Comparison of ENCODE assay signal across 9 mouse cellular contexts in the genomic region with DNA sequence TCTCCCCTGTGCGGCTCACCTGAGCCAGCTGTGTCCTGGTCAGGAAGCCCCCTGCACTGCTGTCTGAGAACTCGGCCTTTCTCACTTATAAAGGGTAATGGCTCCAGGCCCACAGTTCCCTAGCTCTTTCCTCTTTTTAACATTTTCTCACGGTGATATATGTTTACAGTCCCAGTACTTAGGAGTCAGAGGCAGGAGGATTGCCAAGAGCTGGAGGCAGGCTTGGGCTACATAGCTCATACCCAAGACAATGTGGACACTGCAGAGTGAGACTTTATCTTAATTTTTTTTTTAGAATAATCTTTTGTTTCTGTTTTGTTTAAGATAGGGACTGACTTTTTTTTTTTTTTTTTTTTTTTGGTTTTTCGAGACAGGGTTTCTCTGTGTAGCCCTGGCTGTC. TPM values are rescaled to one million over a fixed set of nuclear protein-coding genes. Genes with fewer than 3 reads are reported as not detected.
DNase-seq lines count a peak whose midpoint lies in the region; ATAC-seq and TF ChIP-seq lines count a peak whose summit lies in the region.
"Had no signal": no experiment of that assay in that cellular context is flagged by ENCODE, and none has a peak within 500 bp of the region (broad histone marks: within the 10 kb centered on the region; RNA-seq: fewer than 3 reads in every experiment).

No protein-coding gene starts in this region.

- no peak for DNase-seq in lung, embryonic 14.5 days
- DNase-seq in lung, postnatal 14 days = no peak
- no peak for DNase-seq in forebrain, embryonic 10.5 days (ENCODE audit: extremely low spot score, low spot score)
- no peak for DNase-seq in gastrocnemius, adult 18-20 months (ENCODE audit: low spot score)
- DNase-seq in cerebellum, adult 2 months = no peak

- no peak overlapping the region for H3K4me3 ChIP-seq in lung, embryonic 14.5 days (ENCODE audit: low read depth, low read length)
- H3K4me3 ChIP-seq in forebrain, embryonic 10.5 days = no peak overlapping the region; the same call in 1 of the 2 replicates
- no peak overlapping the region for H3K4me3 ChIP-seq in intestine, postnatal 0 days (ENCODE audit: low read depth, low read length)
- no peak overlapping the region for H3K4me3 ChIP-seq in olfactory bulb, adult 2 months (ENCODE audit: insufficient read depth, low read depth, low read length)
- no peak overlapping the region for H3K4me3 ChIP-seq in cerebellum, adult 2 months (replicated peaks; ENCODE audit: insufficient read depth, low read depth, low read length)

- no peaks in the 10 kb centered on the region for H3K9me3 ChIP-seq in lung, embryonic 14.5 days (ENCODE audit: low read depth, low read length)
- no peaks in the 10 kb centered on the region for H3K9me3 ChIP-seq in forebrain, embryonic 10.5 days
- no peaks in the 10 kb centered on the region for H3K9me3 ChIP-seq in intestine, postnatal 0 days (ENCODE audit: control insufficient read depth)

- peak overlapping the region; percentile 42; the same call in 1 of the 2 replicates for H3K9ac ChIP-seq in lung, embryonic 14.5 days
- peak overlapping the region; percentile 18; the same call in 1 of the 2 replicates for H3K9ac ChIP-seq in intestine, postnatal 0 days (ENCODE audit: low read depth, low read length)

- H3K4me1 ChIP-seq in lung, embryonic 14.5 days (ENCODE audit: insufficient read depth) = peaks cover 42% of the 10 kb centered on the region
- peaks cover 68% of the 10 kb centered on the region for H3K4me1 ChIP-seq in forebrain, embryonic 10.5 days
- peaks cover 36% of the 10 kb centered on the region for H3K4me1 ChIP-seq in intestine, postnatal 0 days (replicated peaks; ENCODE audit: control insufficient read depth, insufficient read depth, low read length)
- H3K4me1 ChIP-seq in olfactory bulb, adult 2 months (ENCODE audit: control insufficient read depth, insufficient read depth, low read length) = peaks cover 19% of the 10 kb centered on the region
- 0 out of 2 replicates have a peak, but pooled peaks cover 3% of the 10 kb centered on the region for H3K4me1 ChIP-seq in cerebellum, adult 2 months (ENCODE audit: control insufficient read depth, insufficient read depth, low read length)

- no peak for TF ChIP-seq POLR2A in olfactory bulb, adult 2 months (IDR thresholded peaks at IDR 0.05; ENCODE audit: insufficient read depth, low read depth, low read length)
- no peak for TF ChIP-seq POLR2A in cerebellum, adult 2 months (IDR thresholded peaks at IDR 0.05; ENCODE audit: borderline replicate concordance, insufficient read depth, low read length)

- TF ChIP-seq CTCF in lung, embryonic 14.5 days (IDR thresholded peaks at IDR 0.05; ENCODE audit: low read depth) = no peak
- TF ChIP-seq CTCF in intestine, postnatal 0 days (IDR thresholded peaks at IDR 0.05; ENCODE audit: low read depth) = no peak
- TF ChIP-seq CTCF in olfactory bulb, adult 2 months (IDR thresholded peaks at IDR 0.05; ENCODE audit: insufficient read depth, low read depth, low read length) = no peak
- TF ChIP-seq CTCF in cerebellum, adult 2 months (IDR thresholded peaks at IDR 0.05; ENCODE audit: borderline replicate concordance, insufficient read depth, low read depth, low read length) = no peak

- no peak for ATAC-seq in lung, embryonic 14.5 days (ENCODE audit: insufficient read depth)
- no peak for ATAC-seq in intestine, postnatal 0 days
- no peak for ATAC-seq in megakaryocyte, adult 5-6 weeks (ENCODE audit: poor library complexity, severe bottlenecking)

- H3K27ac ChIP-seq in lung, embryonic 14.5 days (ENCODE audit: low read depth) = peak overlapping the region; percentile 91
- H3K27ac ChIP-seq in forebrain, embryonic 10.5 days = peak overlapping the region; percentile 88
- H3K27ac ChIP-seq in intestine, postnatal 0 days (ENCODE audit: low read depth, low read length) = peak overlapping the region; percentile 74; the same call in 1 of the 2 replicates
- H3K27ac ChIP-seq in olfactory bulb, adult 2 months (ENCODE audit: insufficient read depth, low read depth, low read length) = peak overlapping the region; percentile 46; the same call in 1 of the 2 replicates
- no peak overlapping the region for H3K27ac ChIP-seq in cerebellum, adult 2 months (ENCODE audit: insufficient read depth, low read length)

- peak overlapping the region; percentile 32; the same call in 1 of the 2 replicates for H3K4me2 ChIP-seq in lung, embryonic 14.5 days
- H3K4me2 ChIP-seq in intestine, postnatal 0 days (replicated peaks; ENCODE audit: low read depth) = peak overlapping the region; percentile 38

- peaks cover 9% of the 10 kb centered on the region for H3K27me3 ChIP-seq in lung, embryonic 14.5 days (ENCODE audit: insufficient read depth, low read length)
- peaks cover 43% of the 10 kb centered on the region for H3K27me3 ChIP-seq in forebrain, embryonic 10.5 days (ENCODE audit: poor library complexity, severe bottlenecking)
- peaks cover 5% of the 10 kb centered on the region for H3K27me3 ChIP-seq in intestine, postnatal 0 days (replicated peaks; ENCODE audit: control insufficient read depth, insufficient read depth, low read length)
- H3K27me3 ChIP-seq in cerebellum, adult 2 months (ENCODE audit: control insufficient read depth, insufficient read depth, low read length) = peaks cover 2% of the 10 kb centered on the region; the same call in 1 of the 2 replicates

- 44% methylated on average over 3 of the region's 4 CpGs for WGBS in lung, embryonic 14.5 days
- WGBS in forebrain, embryonic 10.5 days = 63% methylated on average over 3 of the region's 4 CpGs
- WGBS in intestine, postnatal 0 days = 55% methylated on average over 3 of the region's 4 CpGs
- 42% methylated on average over 4 of the region's 4 CpGs for WGBS in olfactory bulb, adult 2 months
- 63% methylated on average over 3 of the region's 4 CpGs for WGBS in cerebellum, adult 2 months

- H3K36me3 ChIP-seq in lung, embryonic 14.5 days (ENCODE audit: insufficient read depth) = no peaks in the 10 kb centered on the region
- H3K36me3 ChIP-seq in forebrain, embryonic 10.5 days (replicated peaks) = no peaks in the 10 kb centered on the region
- H3K36me3 ChIP-seq in intestine, postnatal 0 days (ENCODE audit: control insufficient read depth, insufficient read depth) = no peaks in the 10 kb centered on the region

RNA-seq across cellular contexts. Expression of gene Wbp2, which starts 15.7 kb away (rescaled TPM):
- 66.5 and 69.8 TPM in 2 replicates for polyA plus RNA-seq in lung, embryonic 14.5 days (2014; fragmentation: Nextera tagmentation; extraction: Ambion mirVana)
- 71.0 and 73.6 TPM in 2 replicates for polyA plus RNA-seq in forebrain, embryonic 10.5 days (2016; fragmentation: Nextera tagmentation; extraction: Ambion mirVana)
- 179 and 201 TPM in 2 replicates for polyA plus RNA-seq in intestine, postnatal 0 days (2015; fragmentation: Nextera tagmentation; extraction: Ambion mirVana)
- polyA plus RNA-seq in olfactory bulb, adult 2 months (2012; ENCODE audit: insufficient read depth, insufficient read length, low replicate concordance, missing spikeins) = 339 TPM in 1 of 2 replicates, not detected in the other
- 89.9 and 100 TPM in 2 replicates for total RNA-seq in megakaryocyte, adult 5-6 weeks (2015)
- total RNA-seq in megakaryocyte, adult 5-6 weeks (2017) = 39.5 and 49.8 TPM in 2 replicates
- total RNA-seq in gastrocnemius, adult 18-20 months (2021) = 10 to 100 TPM; 91.4 to 92.8 TPM
- 509 and 539 TPM in 2 replicates for polyA plus RNA-seq in cerebellum, adult 2 months (2012; rRNA removed)

RNA-seq across cellular contexts. Expression of gene Trim47, which starts 24.5 kb away (rescaled TPM):
- polyA plus RNA-seq in lung, embryonic 14.5 days (2014; fragmentation: Nextera tagmentation; extraction: Ambion mirVana) = 12.7 and 13.2 TPM in 2 replicates
- 2.1 and 2.4 TPM in 2 replicates for polyA plus RNA-seq in forebrain, embryonic 10.5 days (2016; fragmentation: Nextera tagmentation; extraction: Ambion mirVana)
- polyA plus RNA-seq in intestine, postnatal 0 days (2015; fragmentation: Nextera tagmentation; extraction: Ambion mirVana) = 15.7 and 16.1 TPM in 2 replicates
- not detected in 2 replicates for polyA plus RNA-seq in olfactory bulb, adult 2 months (2012; ENCODE audit: insufficient read depth, insufficient read length, low replicate concordance, missing spikeins)
- 0.47 TPM in 1 of 2 replicates, not detected in the other for total RNA-seq in megakaryocyte, adult 5-6 weeks (2015)
- total RNA-seq in megakaryocyte, adult 5-6 weeks (2017) = 0.07 TPM in 1 of 2 replicates, not detected in the other
- 1 to 10 TPM; 8.1 to 9.6 TPM for total RNA-seq in gastrocnemius, adult 18-20 months (2021)
- 4.1 TPM in 2 replicates for polyA plus RNA-seq in cerebellum, adult 2 months (2012; rRNA removed)
- total RNA-seq: monocyte, adult 5-6 weeks had no signal

RNA-seq across cellular contexts. Expression of gene Unc13d, which starts 24.7 kb away (rescaled TPM):
- polyA plus RNA-seq in lung, embryonic 14.5 days (2014; fragmentation: Nextera tagmentation; extraction: Ambion mirVana) = 2.5 and 3.3 TPM in 2 replicates
- polyA plus RNA-seq in forebrain, embryonic 10.5 days (2016; fragmentation: Nextera tagmentation; extraction: Ambion mirVana) = 3.7 and 3.8 TPM in 2 replicates
- polyA plus RNA-seq in intestine, postnatal 0 days (2015; fragmentation: Nextera tagmentation; extraction: Ambion mirVana) = 1.1 and 1.2 TPM in 2 replicates
- not detected in 2 replicates for polyA plus RNA-seq in olfactory bulb, adult 2 months (2012; ENCODE audit: insufficient read depth, insufficient read length, low replicate concordance, missing spikeins)
- 16.5 and 18.2 TPM in 2 replicates for total RNA-seq in megakaryocyte, adult 5-6 weeks (2015)
- 26.7 and 27.7 TPM in 2 replicates for total RNA-seq in megakaryocyte, adult 5-6 weeks (2017)
- under 1 TPM; 0.23 to 0.88 TPM for total RNA-seq in gastrocnemius, adult 18-20 months (2021)
- 3.8 and 5.7 TPM in 2 replicates for polyA plus RNA-seq in cerebellum, adult 2 months (2012; rRNA removed)

RNA-seq across cellular contexts. Expression of gene Trim65, which starts 28.5 kb away (rescaled TPM):
- 3.7 and 3.9 TPM in 2 replicates for polyA plus RNA-seq in lung, embryonic 14.5 days (2014; fragmentation: Nextera tagmentation; extraction: Ambion mirVana)
- 1.7 TPM in 2 replicates for polyA plus RNA-seq in forebrain, embryonic 10.5 days (2016; fragmentation: Nextera tagmentation; extraction: Ambion mirVana)
- 3.1 and 3.3 TPM in 2 replicates for polyA plus RNA-seq in intestine, postnatal 0 days (2015; fragmentation: Nextera tagmentation; extraction: Ambion mirVana)
- polyA plus RNA-seq in olfactory bulb, adult 2 months (2012; ENCODE audit: insufficient read depth, insufficient read length, low replicate concordance, missing spikeins) = not detected in 2 replicates
- total RNA-seq in megakaryocyte, adult 5-6 weeks (2015) = 15.8 and 15.9 TPM in 2 replicates
- 7.9 and 10.7 TPM in 2 replicates for total RNA-seq in megakaryocyte, adult 5-6 weeks (2017)
- 1 to 10 TPM; 4.2 to 4.6 TPM for total RNA-seq in gastrocnemius, adult 18-20 months (2021)
- polyA plus RNA-seq in cerebellum, adult 2 months (2012; rRNA removed) = 7.9 and 9.3 TPM in 2 replicates

RNA-seq across cellular contexts. Expression of gene Mrpl38, which starts 36.2 kb away (rescaled TPM):
- 89.3 and 91.9 TPM in 2 replicates for polyA plus RNA-seq in lung, embryonic 14.5 days (2014; fragmentation: Nextera tagmentation; extraction: Ambion mirVana)
- 112 and 114 TPM in 2 replicates for polyA plus RNA-seq in forebrain, embryonic 10.5 days (2016; fragmentation: Nextera tagmentation; extraction: Ambion mirVana)
- 35.6 and 38.5 TPM in 2 replicates for polyA plus RNA-seq in intestine, postnatal 0 days (2015; fragmentation: Nextera tagmentation; extraction: Ambion mirVana)
- polyA plus RNA-seq in olfactory bulb, adult 2 months (2012; ENCODE audit: insufficient read depth, insufficient read length, low replicate concordance, missing spikeins) = not detected in 2 replicates
- 14.6 and 17.3 TPM in 2 replicates for total RNA-seq in megakaryocyte, adult 5-6 weeks (2015)
- 6.9 and 10.0 TPM in 2 replicates for total RNA-seq in megakaryocyte, adult 5-6 weeks (2017)
- total RNA-seq in gastrocnemius, adult 18-20 months (2021) = 10 to 100 TPM; 48.4 to 52.9 TPM
- 61.9 and 66.2 TPM in 2 replicates for polyA plus RNA-seq in cerebellum, adult 2 months (2012; rRNA removed)
